Mouse (Mus musculus): ENCODE measurements around the gene Luc7l2. TPM values are rescaled to one million over a fixed set of nuclear protein-coding genes. Genes with fewer than 3 reads are reported as not detected.

Gene Luc7l2
- total and polyA plus RNA-seq, 3 experiments = 62.0 to 173 (median 92.5) TPM

DNA sequence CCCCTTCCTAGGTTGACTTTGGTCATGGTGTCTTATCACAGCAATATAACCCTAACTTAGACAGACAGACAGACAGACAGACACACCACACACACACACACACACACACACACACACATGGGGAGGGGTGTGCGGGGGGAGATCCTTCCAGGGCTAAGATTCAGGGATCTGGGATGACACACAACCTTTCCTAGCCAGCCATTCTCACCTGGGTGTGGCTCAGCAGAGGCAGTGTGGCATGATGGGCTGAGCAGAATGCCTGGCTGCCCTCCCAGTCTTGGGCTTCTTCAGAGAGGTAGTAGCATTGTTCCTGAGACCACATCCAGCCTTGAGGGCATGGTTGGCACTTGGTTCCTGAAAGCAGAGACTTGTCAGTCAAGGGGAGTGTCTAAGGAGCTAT, 78.4 kb downstream of the Luc7l2 start:
- Histone ChIP-seq H3K4me3 (replicated peaks in 1 of 3; ENCODE audit: low read depth in 2 of 3, low read length in 2 of 3, poor library complexity in 1 of 3) (no peak overlapping the region), H3K36me3 (replicated peaks in 1 of 2; ENCODE audit: control insufficient read depth in 1 of 2, insufficient read depth in 1 of 2, low read length in 1 of 2) (peaks cover 0 to 18% of the 10 kb centered on the region in 2 experiments), H3K4me2 (ENCODE audit: insufficient read depth, low read depth, poor library complexity, severe bottlenecking) (no peak overlapping the region), H3K27ac (ENCODE audit: insufficient read depth, low read depth) (no peak overlapping the region), H3K4me1 (ENCODE audit: control insufficient read depth in 1 of 2, insufficient read depth in 2 of 2) (peaks cover 0 to 1% of the 10 kb centered on the region in 2 experiments; a peak in 1 of 4 replicates), H3K79me2 (replicated peaks; ENCODE audit: control insufficient read depth, extremely low read depth, insufficient read depth, poor library complexity, severe bottlenecking) (no peaks in the 10 kb centered on the region), H3K9me3 (replicated peaks; ENCODE audit: low read length) (no peaks in the 10 kb centered on the region), H3K27me3 (replicated peaks) (no peaks in the 10 kb centered on the region), H3K9ac (ENCODE audit: insufficient read depth, low read depth) (no peak overlapping the region)
- dilution Hi-C loops (cut with MboI; ENCODE audit: extremely low pct_ligation_motif_present, extremely low pct_unique_long_range_greater_than_20kb, low sequenced_read_pairs) = no loop called here
- no peak for DNase-seq (ENCODE audit: extremely low read depth)
- TF ChIP-seq POLR2AphosphoS2 (IDR thresholded peaks at IDR 0.05; ENCODE audit: low read depth, low read length) (no peak), NRF1 (IDR thresholded peaks at IDR 0.05; ENCODE audit: low read depth, low read length) (no peak), RAD21 (IDR thresholded peaks at IDR 0.05; ENCODE audit: low read depth, low read length) (no peak), MEF2A (IDR thresholded peaks at IDR 0.05; ENCODE audit: borderline replicate concordance, low read depth, low read length) (no peak), SMC3 (IDR thresholded peaks at IDR 0.05; ENCODE audit: low read depth, low read length) (no peak), CHD1 (IDR thresholded peaks at IDR 0.05; ENCODE audit: low read depth, low read length) (no peak), HCFC1 (IDR thresholded peaks at IDR 0.05; ENCODE audit: low read depth, low read length) (no peak), UBTF (IDR thresholded peaks at IDR 0.05; ENCODE audit: low read depth, low read length) (no peak)
- in situ Hi-C loops (cut with MboI; ENCODE audit: low pct_ligation_motif_present, low pct_unique_long_range_greater_than_20kb, low sequenced_read_pairs) = no loop called here

DNA sequence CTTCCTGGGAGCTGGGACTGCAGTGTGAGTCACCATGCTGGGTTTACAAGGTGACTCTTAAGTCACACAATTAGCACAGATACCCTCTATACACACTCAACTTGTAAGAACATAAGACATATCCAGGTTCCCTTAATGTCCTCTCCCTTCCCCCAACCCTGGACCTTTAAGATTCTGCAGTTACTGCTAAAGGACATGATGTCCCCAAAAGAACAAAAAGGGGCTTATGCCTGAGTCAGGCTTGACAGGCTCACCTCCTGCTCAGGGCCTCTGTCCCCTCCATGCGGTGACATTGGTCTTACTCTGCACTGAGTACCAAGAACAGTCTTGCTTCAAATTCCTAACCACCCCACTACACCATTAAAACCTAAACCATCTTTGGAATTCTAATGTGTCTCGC, 81.7 kb downstream of the Luc7l2 start:
- Histone ChIP-seq H3K9ac (ENCODE audit: insufficient read depth, low read depth) (no peak overlapping the region), H3K4me1 (ENCODE audit: control insufficient read depth in 1 of 2, insufficient read depth in 2 of 2) (peaks cover 0 to 2% of the 10 kb centered on the region in 2 experiments; a peak in 1 of 4 replicates), H3K27me3 (replicated peaks) (no peaks in the 10 kb centered on the region), H3K4me3 (replicated peaks in 1 of 3; ENCODE audit: low read depth in 2 of 3, low read length in 2 of 3, poor library complexity in 1 of 3) (no peak overlapping the region), H3K9me3 (replicated peaks; ENCODE audit: low read length) (peaks cover 7% of the 10 kb centered on the region), H3K36me3 (replicated peaks in 1 of 2; ENCODE audit: control insufficient read depth in 1 of 2, insufficient read depth in 1 of 2, low read length in 1 of 2) (peaks cover 0 to 5% of the 10 kb centered on the region in 2 experiments), H3K27ac (ENCODE audit: insufficient read depth, low read depth) (no peak overlapping the region), H3K79me2 (replicated peaks; ENCODE audit: control insufficient read depth, extremely low read depth, insufficient read depth, poor library complexity, severe bottlenecking) (no peaks in the 10 kb centered on the region), H3K4me2 (ENCODE audit: insufficient read depth, low read depth, poor library complexity, severe bottlenecking) (no peak overlapping the region)
- TF ChIP-seq SMC3 (IDR thresholded peaks at IDR 0.05; ENCODE audit: low read depth, low read length) (no peak), CHD1 (IDR thresholded peaks at IDR 0.05; ENCODE audit: low read depth, low read length) (no peak), ZNF384 (IDR thresholded peaks at IDR 0.05; ENCODE audit: low read depth, low read length) (no peak), HCFC1 (IDR thresholded peaks at IDR 0.05; ENCODE audit: low read depth, low read length) (no peak), ZKSCAN1 (IDR thresholded peaks at IDR 0.05; ENCODE audit: borderline replicate concordance, low read depth, low read length) (no peak), USF2 (conservative IDR thresholded peaks at IDR 0.05; ENCODE audit: low read depth, low read length) (no peak), CHD2 (IDR thresholded peaks at IDR 0.05; ENCODE audit: low read length) (no peak), JUND (conservative IDR thresholded peaks at IDR 0.05; ENCODE audit: low read depth, low read length) (no peak), RAD21 (IDR thresholded peaks at IDR 0.05; ENCODE audit: low read depth, low read length) (no peak)
- dilution Hi-C loops (cut with MboI; ENCODE audit: extremely low pct_ligation_motif_present, extremely low pct_unique_long_range_greater_than_20kb, low sequenced_read_pairs) (no loop called here), in situ Hi-C loops (cut with MboI; ENCODE audit: low pct_ligation_motif_present, low pct_unique_long_range_greater_than_20kb, low sequenced_read_pairs) (no loop called here)
- no peak for DNase-seq (ENCODE audit: extremely low read depth)

DNA sequence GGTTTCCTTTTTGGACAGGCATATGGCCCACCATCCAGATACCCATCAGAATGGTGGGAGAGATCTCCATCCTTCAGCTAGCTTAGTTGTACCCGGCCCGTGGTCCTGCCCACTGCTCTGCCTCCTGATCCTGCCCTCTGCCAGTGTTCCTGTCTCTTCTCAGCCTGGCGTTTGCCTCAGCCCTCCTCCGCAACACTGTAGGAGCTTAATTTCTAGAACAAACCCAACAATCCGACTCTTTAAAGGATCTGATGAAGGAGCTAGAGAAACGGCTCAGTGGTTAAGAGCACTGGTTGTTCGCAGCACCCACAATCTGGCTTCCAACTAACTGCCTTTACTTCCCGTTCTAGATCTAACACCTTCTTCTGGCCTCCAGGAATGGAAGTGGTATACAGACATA, 83.3 kb downstream of the Luc7l2 start:
- dilution Hi-C loops (cut with MboI; ENCODE audit: extremely low pct_ligation_motif_present, extremely low pct_unique_long_range_greater_than_20kb, low sequenced_read_pairs) (no loop called here), in situ Hi-C loops (cut with MboI; ENCODE audit: low pct_ligation_motif_present, low pct_unique_long_range_greater_than_20kb, low sequenced_read_pairs) (no loop called here)
- Histone ChIP-seq H3K4me1 (ENCODE audit: control insufficient read depth in 1 of 2, insufficient read depth in 2 of 2) (peaks cover 0 to 2% of the 10 kb centered on the region in 2 experiments; a peak in 1 of 4 replicates), H3K36me3 (replicated peaks in 1 of 2; ENCODE audit: control insufficient read depth in 1 of 2, insufficient read depth in 1 of 2, low read length in 1 of 2) (peaks cover 0 to 2% of the 10 kb centered on the region in 2 experiments), H3K9ac (ENCODE audit: insufficient read depth, low read depth) (no peak overlapping the region), H3K4me2 (ENCODE audit: insufficient read depth, low read depth, poor library complexity, severe bottlenecking) (no peak overlapping the region), H3K27ac (ENCODE audit: insufficient read depth, low read depth) (no peak overlapping the region), H3K4me3 (replicated peaks in 1 of 3; ENCODE audit: low read depth in 2 of 3, low read length in 2 of 3, poor library complexity in 1 of 3) (no peak overlapping the region), H3K9me3 (replicated peaks; ENCODE audit: low read length) (peaks cover 7% of the 10 kb centered on the region), H3K79me2 (replicated peaks; ENCODE audit: control insufficient read depth, extremely low read depth, insufficient read depth, poor library complexity, severe bottlenecking) (no peaks in the 10 kb centered on the region), H3K27me3 (replicated peaks) (no peaks in the 10 kb centered on the region)
- DNase-seq (ENCODE audit: extremely low read depth) = no peak
- TF ChIP-seq IRF4 (IDR thresholded peaks at IDR 0.05; ENCODE audit: low read depth, low read length) (no peak), ETS1 (conservative IDR thresholded peaks at IDR 0.05; ENCODE audit: low read depth, low read length) (no peak), ZNF384 (IDR thresholded peaks at IDR 0.05; ENCODE audit: low read depth, low read length) (no peak), E2F4 (IDR thresholded peaks at IDR 0.05; ENCODE audit: insufficient replicate concordance, low read depth, low read length) (no peak), ZC3H11A (IDR thresholded peaks at IDR 0.05; ENCODE audit: low read depth, low read length) (no peak), BHLHE40 (IDR thresholded peaks at IDR 0.05; ENCODE audit: low read depth, low read length) (no peak), TBP (conservative IDR thresholded peaks at IDR 0.05; ENCODE audit: low read depth, low read length) (no peak), PAX5 (IDR thresholded peaks at IDR 0.05; ENCODE audit: low read length) (no peak), CHD1 (IDR thresholded peaks at IDR 0.05; ENCODE audit: low read depth, low read length) (no peak), ZKSCAN1 (IDR thresholded peaks at IDR 0.05; ENCODE audit: borderline replicate concordance, low read depth, low read length) (no peak), USF2 (conservative IDR thresholded peaks at IDR 0.05; ENCODE audit: low read depth, low read length) (no peak), MAFK (IDR thresholded peaks at IDR 0.05; ENCODE audit: insufficient replicate concordance, low read length) (no peak), RAD21 (IDR thresholded peaks at IDR 0.05; ENCODE audit: low read depth, low read length) (no peak), MEF2A (IDR thresholded peaks at IDR 0.05; ENCODE audit: borderline replicate concordance, low read depth, low read length) (no peak)

All from CH12.LX (cell line).